Mouse (Mus musculus) lung, adult 2 months (tissue): ENCODE data around the gene Etfdh.

Source experiments
- CTCF ChIP-seq: fragments of 200-500 bp; IDR thresholded peaks from 2 replicates; pipeline ENCODE4 v1.5.1; 2011; ENCODE audit warnings: mild to moderate bottlenecking, low read length, control low read depth; ENCODE audit not compliant: insufficient read depth
- POLR2A ChIP-seq: fragments of 200-500 bp; IDR thresholded peaks from 2 replicates; pipeline ENCODE4 v1.6.1; 2011; ENCODE audit warnings: low read depth, mild to moderate bottlenecking, control low read depth, low read length, borderline replicate concordance; ENCODE audit errors: extremely low read depth

DNA sequence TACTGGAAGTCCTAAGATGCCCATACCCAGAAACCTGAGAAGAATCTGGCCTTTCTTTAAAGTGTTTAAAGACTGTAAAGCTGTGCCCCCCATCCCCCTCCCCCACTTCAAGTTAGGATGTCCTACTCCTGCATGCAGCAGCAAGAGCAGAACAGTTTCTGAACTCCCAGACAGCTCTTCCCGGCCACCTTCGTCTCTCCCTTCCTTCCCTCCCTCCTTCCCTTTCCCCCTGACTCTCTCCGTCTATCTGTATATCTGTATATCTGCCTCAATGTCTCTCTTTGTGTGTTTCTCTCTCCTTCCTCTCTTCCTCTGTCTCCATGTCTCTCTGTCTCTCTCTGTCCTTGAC, 52.9 kb downstream of the Etfdh start:
- TF ChIP-seq CTCF (no peak), POLR2A (no peak)
